Mouse (Mus musculus) intestine, embryonic 14.5 days (tissue): ENCODE data around the gene Cbx6. TPM values are rescaled to one million over a fixed set of nuclear protein-coding genes. Genes with fewer than 3 reads are reported as not detected.
"Not testable (repeated sequence)": the region's sequence is repeated elsewhere in the genome, so short reads cannot be mapped to it uniquely, and the experiment has no call there.

Experiments used
- ATAC-seq: fragments of 200-750 bp; cut with Nextera tagmentation; replicated peaks from 2 replicates; pipeline ENCODE4 v1.8.0; 2017; ENCODE audit warnings: low read depth, moderate number of reproducible peaks, moderate TSS enrichment, moderate library complexity; ENCODE audit not compliant: low FRiP score, low TSS enrichment
- DNase-seq: peaks from one replicate; pipeline ENCODE4 v3.0.0-alpha.2; 2018; ENCODE audit warnings: low spot score
- H3K27ac ChIP-seq: fragments of 300-500 bp; sonication (generic); 2 replicates; pipeline ENCODE4 v1.5.1; 2014; ENCODE audit warnings: low read depth, mild to moderate bottlenecking, control low read depth
- H3K27me3 ChIP-seq: fragments of 300-500 bp; sonication (generic); replicated peaks from 2 replicates; pipeline ENCODE4 v1.6.1; 2014; ENCODE audit warnings: low read length, control low read depth; ENCODE audit not compliant: control insufficient read depth, insufficient read depth
- H3K36me3 ChIP-seq: fragments of 300-500 bp; sonication (generic); 2 replicates; pipeline ENCODE4 v1.6.1; 2014; ENCODE audit warnings: low read length, control low read depth; ENCODE audit not compliant: control insufficient read depth, insufficient read depth
- H3K4me1 ChIP-seq: fragments of 300-500 bp; sonication (generic); replicated peaks from 2 replicates; pipeline ENCODE4 v1.6.1; 2014; ENCODE audit warnings: low read length, control low read depth, mixed read lengths; ENCODE audit not compliant: control insufficient read depth, insufficient read depth
- H3K4me2 ChIP-seq: fragments of 300-500 bp; sonication (generic); 2 replicates; pipeline ENCODE4 v1.6.1; 2014; ENCODE audit warnings: low read length
- H3K4me3 ChIP-seq: fragments of 300-500 bp; sonication (generic); 2 replicates; pipeline ENCODE4 v1.5.1; 2014; ENCODE audit warnings: low read depth, low read length, control low read depth, mixed read lengths
- H3K9ac ChIP-seq: fragments of 300-500 bp; sonication (generic); 2 replicates; pipeline ENCODE4 v1.6.1; 2014; ENCODE audit warnings: mild to moderate bottlenecking, low read length
- H3K9me3 ChIP-seq: fragments of 300-500 bp; sonication (generic); 2 replicates; pipeline ENCODE4 v1.6.1; 2016; ENCODE audit warnings: low read length, control low read depth; ENCODE audit not compliant: control insufficient read depth
- WGBS: fragments of 180-500 bp; shearing (Covaris S2); extraction: QIAGEN DNeasy Blood & Tissue Kit; methylation state at CpG from one replicate; pipeline ENCODE4 v1.1.7; 2014; 5-methylcytosine and 5-hydroxymethylcytosine counted together
- polyA plus RNA-seq: library from polyadenylated mRNA; unstranded; fragments of >200 nt; fragmentation: Nextera tagmentation; extraction: Ambion mirVana; gene quantifications from 2 replicates; pipeline ENCODE4 v1.2.1, GENCODE M21; 2014

Cbx6 gene
- polyA plus RNA-seq, 1 experiment from 2014 or later = 31.6 TPM

- peaks cover 48% of the 10 kb centered on the region for H3K36me3 ChIP-seq
- ATAC-seq = no peak
- WGBS = 85% methylated on average over 9 of the region's 9 CpGs
These were observed 8.1 kb downstream of the Cbx6 start for GRCm38 (mm10) chr15:79826221-79826935.

GRCm38 (mm10) chr15:79825146-79825825 lies 9.2 kb downstream of the Cbx6 start:
- peaks cover 45% of the 10 kb centered on the region for H3K36me3 ChIP-seq
- DNase-seq (no peak), ATAC-seq (no peak)
- H3K9ac ChIP-seq = no peak overlapping the region
- no peak overlapping the region for H3K4me2 ChIP-seq
- H3K9me3 ChIP-seq = no peaks in the 10 kb centered on the region
- no peak overlapping the region for H3K27ac ChIP-seq
- 64% methylated on average over 14 of the region's 14 CpGs for WGBS
- no peaks in the 10 kb centered on the region for H3K27me3 ChIP-seq
- peaks cover 4% of the 10 kb centered on the region; the same call in 1 of the 2 replicates for H3K4me1 ChIP-seq
- no peak overlapping the region for H3K4me3 ChIP-seq

More at GRCm38 (mm10) chr15:79826221-79826935, 8.1 kb downstream of the Cbx6 start:
- Histone ChIP-seq H3K4me1 (peaks cover 4% of the 10 kb centered on the region; the same call in 1 of the 2 replicates), H3K27me3 (no peaks in the 10 kb centered on the region), H3K4me3 (no peak overlapping the region), H3K9ac (no peak overlapping the region), H3K4me2 (no peak overlapping the region), H3K9me3 (no peaks in the 10 kb centered on the region), H3K27ac (no peak overlapping the region)
- DNase-seq = no peak

- Histone ChIP-seq H3K9me3 (no peaks in the 10 kb centered on the region; the same call in 1 of the 2 replicates), H3K4me3 (no peak overlapping the region), H3K36me3 (peaks cover 37% of the 10 kb centered on the region), H3K27ac (no peak overlapping the region), H3K4me2 (no peak overlapping the region), H3K27me3 (no peaks in the 10 kb centered on the region), H3K9ac (no peak overlapping the region), H3K4me1 (peaks cover 4% of the 10 kb centered on the region; the same call in 1 of the 2 replicates)
- no peak for ATAC-seq
- 67% methylated on average over 19 of the region's 19 CpGs for WGBS
- DNase-seq = no peak
These were observed 10.8 kb downstream of the Cbx6 start for GRCm38 (mm10) chr15:79823588-79824280.

- no peak for DNase-seq
- Histone ChIP-seq H3K9me3 (peaks cover 4% of the 10 kb centered on the region; the same call in 1 of the 2 replicates), H3K27me3 (no peaks in the 10 kb centered on the region), H3K4me3 (no peak overlapping the region), H3K36me3 (peaks cover 26% of the 10 kb centered on the region), H3K4me1 (peaks cover 4% of the 10 kb centered on the region; the same call in 1 of the 2 replicates), H3K4me2 (no peak overlapping the region), H3K9ac (no peak overlapping the region), H3K27ac (no peak overlapping the region)
- whole genome bisulfite sequencing = 69% methylated on average over 13 of the region's 13 CpGs
- no peak for ATAC-seq
These were observed 12.0 kb downstream of the Cbx6 start for GRCm38 (mm10) chr15:79822265-79823199.

- no peak overlapping the region for H3K27ac ChIP-seq
- no peaks in the 10 kb centered on the region for H3K27me3 ChIP-seq
- no peak overlapping the region for H3K9ac ChIP-seq
- H3K4me3 ChIP-seq = no peak overlapping the region
- DNase-seq (no peak), ATAC-seq (no peak)
- no peaks in the 10 kb centered on the region for H3K4me1 ChIP-seq
- H3K36me3 ChIP-seq = peaks cover 5% of the 10 kb centered on the region
- 79% methylated on average over 4 of the region's 4 CpGs for WGBS
- H3K9me3 ChIP-seq = peaks cover 4% of the 10 kb centered on the region; the same call in 1 of the 2 replicates
- H3K4me2 ChIP-seq = no peak overlapping the region
These were observed 16.2 kb downstream of the Cbx6 start for GRCm38 (mm10) chr15:79818325-79818724.

- Histone ChIP-seq H3K9me3 (peaks cover 4% of the 10 kb centered on the region; the same call in 1 of the 2 replicates), H3K9ac (no peak overlapping the region), H3K27ac (no peak overlapping the region), H3K27me3 (0 out of 2 replicates have a peak, but pooled peaks cover 5% of the 10 kb centered on the region), H3K36me3 (no peaks in the 10 kb centered on the region), H3K4me1 (no peaks in the 10 kb centered on the region), H3K4me2 (no peak overlapping the region), H3K4me3 (no peak overlapping the region)
- WGBS = 43% methylated on average over 8 of the region's 8 CpGs
- DNase-seq (no peak), ATAC-seq (no peak)
These were observed 20.7 kb downstream of the Cbx6 start for GRCm38 (mm10) chr15:79813666-79814258.

GRCm38 (mm10) chr15:79812840-79813239 lies 21.6 kb downstream of the Cbx6 start:
- H3K27ac ChIP-seq, H3K9me3 ChIP-seq, H3K4me1 ChIP-seq, H3K27me3 ChIP-seq, H3K4me3 ChIP-seq, H3K9ac ChIP-seq, H3K36me3 ChIP-seq, DNase-seq, H3K4me2 ChIP-seq, ATAC-seq: not testable (repeated sequence)
- WGBS = 59% methylated on average over 2 of the region's 2 CpGs
